Mouse (Mus musculus) MEL (cell line): Measurements from ENCODE around the gene Rgl3.

ENCODE experiments used
- CTCF ChIP-seq, 3 experiments: IDR thresholded peaks in 2 of 3; conservative IDR thresholded peaks in 1 of 3; 2 replicates each; pipeline ENCODE4 v1.5.1; 2011 to 2012; ENCODE audit warnings: low read length in 3 of 3, low read depth in 2 of 3, mild to moderate bottlenecking in 2 of 3, improper control_type of control experiment in 1 of 3, inconsistent platforms in 1 of 3, mixed read lengths in 1 of 3, moderate library complexity in 1 of 3; ENCODE audit not compliant: control insufficient read depth in 1 of 3, insufficient read depth in 1 of 3, poor library complexity in 1 of 3, severe bottlenecking in 1 of 3
- EP300 ChIP-seq, 2 experiments: IDR thresholded peaks; 2 replicates each; pipeline ENCODE4 v1.6.1; 2011; ENCODE audit warnings: improper control_type of control experiment in 2 of 2, low read length in 2 of 2, low read depth in 1 of 2, mild to moderate bottlenecking in 1 of 2
- NELFE ChIP-seq: IDR thresholded peaks from 2 replicates; pipeline ENCODE4 v1.6.1; 2011; ENCODE audit warnings: low read depth, low read length, improper control_type of control experiment
- POLR2A ChIP-seq, 2 experiments: IDR thresholded peaks; 2 replicates each; pipeline ENCODE4 v1.6.1; 2011 to 2012; ENCODE audit warnings: low read length in 2 of 2, mild to moderate bottlenecking in 2 of 2, control low read depth in 1 of 2, improper control_type of control experiment in 1 of 2, low read depth in 1 of 2, moderate library complexity in 1 of 2; ENCODE audit not compliant: control insufficient read depth in 1 of 2, insufficient read depth in 1 of 2, poor library complexity in 1 of 2
- RAD21 ChIP-seq: IDR thresholded peaks from 2 replicates; pipeline ENCODE4 v1.6.1; 2011; ENCODE audit warnings: mild to moderate bottlenecking, low read depth, low read length, improper control_type of control experiment
- TAL1 ChIP-seq: IDR thresholded peaks from 2 replicates; pipeline ENCODE4 v1.6.1; 2012; ENCODE audit warnings: mild to moderate bottlenecking, inconsistent platforms, low read length, moderate library complexity, mixed read lengths
- TCF12 ChIP-seq: IDR thresholded peaks from 2 replicates; pipeline ENCODE4 v1.6.1; 2014; ENCODE audit warnings: low read depth, mild to moderate bottlenecking, inconsistent platforms, low read length, improper control_type of control experiment, moderate library complexity

DNA sequence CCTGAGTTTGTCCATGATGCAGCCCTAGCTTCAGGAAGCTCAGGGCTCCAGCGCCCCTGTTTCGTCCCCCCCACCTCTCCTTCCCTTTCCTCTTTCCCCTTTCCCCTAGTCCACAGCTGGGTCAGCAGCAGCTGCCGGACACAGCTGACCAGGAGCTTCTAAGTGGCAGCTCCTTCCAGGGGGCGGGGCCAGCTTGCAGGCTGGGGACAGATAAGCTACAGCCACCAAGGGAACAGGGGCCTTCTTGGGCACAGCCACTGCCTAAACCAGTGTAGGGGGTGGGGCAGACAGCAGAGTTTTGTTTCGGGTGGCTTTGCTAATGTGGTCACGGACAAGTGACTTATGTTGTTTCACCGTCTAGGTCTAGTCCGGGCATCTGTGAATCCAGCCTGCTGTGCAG is 25.8 kb downstream of the Rgl3 start, which contains the start of gene Epor:
- no peak for TF ChIP-seq CTCF (IDR thresholded peaks at IDR 0.05 in 2 of 3, conservative IDR thresholded peaks at IDR 0.05 in 1 of 3; ENCODE audit: control insufficient read depth in 1 of 3, insufficient read depth in 1 of 3, low read depth in 2 of 3, low read length in 3 of 3, poor library complexity in 1 of 3, severe bottlenecking in 1 of 3)
- no peak for TF ChIP-seq RAD21
- no peak for TF ChIP-seq TCF12
- no peak for TF ChIP-seq NELFE
- no peak for TF ChIP-seq POLR2A (IDR thresholded peaks at IDR 0.05; ENCODE audit: control insufficient read depth in 1 of 2, insufficient read depth in 1 of 2, low read depth in 1 of 2, low read length in 2 of 2, poor library complexity in 1 of 2)
- TF ChIP-seq TAL1 = peak; percentile 78
- no peak for TF ChIP-seq EP300 (IDR thresholded peaks at IDR 0.05; ENCODE audit: low read depth in 1 of 2, low read length in 2 of 2)
